Mouse (Mus musculus): Measurements from ENCODE around the gene Kif26b.
A peak's percentile ranks its signal among the peaks of the same experiment; 100 is the strongest.

Gene Kif26b

DNA sequence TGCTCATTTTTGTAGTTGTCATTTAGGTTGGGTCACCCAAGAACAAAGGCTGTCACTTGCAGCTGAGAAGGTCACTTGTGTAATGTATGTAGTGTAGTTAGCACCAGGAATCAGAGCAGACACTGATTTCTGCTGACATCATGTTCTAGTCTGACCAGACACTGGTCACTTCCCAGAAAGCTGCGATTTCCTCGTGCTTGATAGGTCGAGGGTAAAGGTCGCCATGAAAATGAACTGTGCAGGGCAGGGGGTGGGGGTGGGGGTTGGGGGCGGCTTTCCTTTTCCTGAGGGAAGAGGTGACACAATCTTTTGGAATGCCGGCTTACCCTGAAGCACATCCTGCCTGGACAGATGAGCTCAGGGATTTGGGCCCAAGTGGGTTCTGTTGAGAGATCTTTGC, 68.8 kb downstream of the Kif26b start:
- no peak for DNase-seq

DNA sequence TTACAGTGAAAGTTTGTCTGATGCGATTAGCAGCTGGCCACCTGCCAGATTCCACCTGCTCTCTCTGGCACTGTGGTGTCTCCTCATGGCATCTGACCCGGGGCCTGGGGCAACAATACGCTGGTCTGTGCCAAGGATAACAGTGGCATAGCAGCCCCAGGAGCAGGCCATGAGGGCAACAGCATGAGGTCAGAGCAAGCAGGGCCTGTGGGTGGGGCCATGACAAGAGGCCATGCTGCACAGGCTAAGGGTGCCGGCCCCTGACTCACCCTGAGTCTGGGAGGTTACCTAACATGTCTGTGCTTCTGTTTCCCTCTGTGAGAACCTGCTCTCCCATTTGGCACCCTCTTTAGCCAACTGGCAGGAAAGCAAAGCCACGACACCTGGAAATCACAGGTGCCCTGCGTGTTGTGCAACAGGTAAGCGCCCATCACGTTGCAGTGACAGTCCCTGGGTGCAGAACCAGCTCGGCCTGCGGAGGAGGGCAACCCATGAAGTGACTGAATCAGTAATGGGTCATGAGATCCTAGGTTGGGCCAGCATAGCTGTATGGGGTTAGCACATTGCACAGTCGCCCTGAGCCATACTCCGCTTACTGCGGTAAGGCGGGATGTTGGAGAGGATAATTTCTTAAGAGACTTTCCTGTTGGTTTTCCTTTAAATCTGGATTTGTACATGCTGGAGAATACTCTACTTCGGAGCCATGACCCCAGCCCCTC, 72.1 kb downstream of the Kif26b start:
- DNase-seq, result peak; percentile 49

GRCm38 (mm10) chr1:178609151-178609775, 80.3 kb downstream of the Kif26b start:
- DNase-seq, result no peak

GRCm38 (mm10) chr1:178611512-178611911, 82.6 kb downstream of the Kif26b start:
- DNase-seq, result no peak

- no peak for DNase-seq
Observed at GRCm38 (mm10) chr1:178621301-178621700, 92.4 kb downstream of the Kif26b start.

DNA sequence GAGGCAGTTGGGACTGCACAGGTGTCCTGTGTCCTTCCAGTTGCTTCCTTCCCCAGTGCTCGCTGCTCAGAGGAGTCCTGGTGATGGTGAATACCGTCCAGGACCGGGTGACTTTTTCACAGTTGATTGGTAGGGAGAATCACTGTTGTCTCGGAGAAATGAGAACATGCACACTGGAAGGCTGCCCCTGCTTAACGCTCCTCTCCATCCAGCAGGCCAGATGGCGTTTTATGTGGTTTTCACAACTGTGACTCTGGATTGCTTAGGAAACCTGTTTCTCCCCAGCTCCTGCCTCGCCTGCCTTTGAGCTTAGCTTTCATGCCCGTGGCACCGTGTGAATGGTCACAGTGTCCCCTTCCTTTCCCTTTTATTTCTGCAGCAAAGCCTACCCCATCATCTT, 95.0 kb downstream of the Kif26b start:
- no peak for DNase-seq

DNA sequence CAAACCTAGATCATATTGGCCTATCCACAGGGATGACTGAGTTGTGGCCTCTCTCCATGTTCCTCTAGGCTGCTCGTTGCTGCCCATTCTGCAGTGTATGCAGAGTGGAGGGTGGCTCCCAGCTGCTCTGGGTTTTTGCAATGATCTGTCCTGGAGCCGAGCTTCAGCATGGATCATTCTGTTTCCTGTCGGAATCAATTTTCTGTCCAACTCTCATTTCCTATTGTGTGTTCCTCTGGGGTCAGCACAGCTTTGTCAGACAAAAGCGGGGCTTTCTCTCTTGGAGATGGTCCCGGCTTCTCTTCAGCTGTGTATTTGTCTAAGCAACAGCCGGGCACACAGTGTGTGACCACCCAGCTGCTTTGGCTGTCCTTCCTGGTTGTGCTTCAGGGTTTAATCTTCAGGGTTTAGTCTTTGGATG, 98.0 kb downstream of the Kif26b start:
- DNase-seq, result no peak

DNA sequence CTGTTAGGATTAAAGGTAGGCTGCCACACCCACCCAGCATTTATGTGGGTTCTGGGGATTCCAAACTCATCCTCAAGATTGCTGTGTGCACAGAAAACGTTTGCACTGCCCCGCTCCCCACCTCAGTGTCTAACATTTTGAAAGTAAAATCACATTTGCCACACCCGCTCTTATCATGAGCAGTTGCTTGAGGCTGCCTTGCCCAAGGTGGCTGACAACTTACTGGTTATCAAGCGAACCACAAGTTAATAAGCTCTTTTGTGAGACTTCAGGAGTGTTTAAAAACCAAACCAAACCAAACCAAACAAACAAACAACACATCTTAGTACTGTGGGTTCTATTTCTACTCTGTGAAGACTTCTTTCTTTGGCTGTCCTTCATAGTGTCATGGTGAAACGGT, 101.1 kb downstream of the Kif26b start:
- DNase-seq, result no peak

GRCm38 (mm10) chr1:178631863-178632262, 102.9 kb downstream of the Kif26b start:
- peak; percentile 19 for DNase-seq

GRCm38 (mm10) chr1:178634359-178635085, 105.6 kb downstream of the Kif26b start:
- no peak for DNase-seq

DNA sequence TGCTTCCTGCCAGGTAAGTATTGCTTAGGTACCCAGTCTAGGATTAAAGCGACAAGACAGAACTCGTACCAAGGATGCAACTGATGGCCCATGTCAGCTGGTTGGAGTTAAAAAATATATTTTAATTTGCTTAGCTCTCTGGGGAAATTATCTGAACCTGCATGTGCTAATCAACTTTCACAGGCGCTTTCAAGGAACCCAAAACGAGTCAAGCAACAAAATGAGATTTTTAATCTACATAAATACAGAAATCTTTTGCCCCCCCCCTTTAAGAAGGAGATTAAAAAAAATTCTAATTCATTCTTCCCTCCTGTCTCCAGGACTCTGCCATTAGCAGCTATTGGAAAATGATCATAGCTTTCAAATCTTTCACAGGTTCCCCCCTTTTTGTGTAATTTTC, 106.5 kb downstream of the Kif26b start:
- no peak for DNase-seq

GRCm38 (mm10) chr1:178637293-178637692, 108.4 kb downstream of the Kif26b start:
- DNase-seq, result no peak

DNA sequence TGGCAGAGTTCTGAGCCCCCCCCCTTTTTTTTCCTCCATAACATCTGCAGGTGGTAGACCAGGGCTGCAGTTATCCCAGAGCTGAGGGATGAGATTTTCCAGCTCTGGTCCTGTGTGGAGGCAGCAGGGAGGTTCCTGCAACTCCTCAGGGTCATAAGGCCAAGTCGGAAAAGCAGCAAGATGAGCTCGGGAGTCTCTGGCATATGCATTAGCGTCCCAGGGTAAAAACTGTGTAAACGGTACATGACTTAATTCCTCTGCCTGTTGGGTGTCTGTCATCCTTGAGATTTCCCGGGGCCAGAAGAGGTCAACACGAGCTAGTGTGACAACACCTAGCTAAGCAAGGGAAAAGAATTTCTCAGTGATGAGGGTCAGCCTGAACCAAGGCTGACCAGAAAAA, 111.0 kb downstream of the Kif26b start:
- DNase-seq, result no peak

GRCm38 (mm10) chr1:178640719-178641455, 112.0 kb downstream of the Kif26b start:
- DNase-seq, result peak; percentile 39

- no peak for DNase-seq
Observed at GRCm38 (mm10) chr1:178641788-178642187, 112.9 kb downstream of the Kif26b start.

- no peak for DNase-seq
Observed at GRCm38 (mm10) chr1:178644954-178645353, 116.0 kb downstream of the Kif26b start.

DNA sequence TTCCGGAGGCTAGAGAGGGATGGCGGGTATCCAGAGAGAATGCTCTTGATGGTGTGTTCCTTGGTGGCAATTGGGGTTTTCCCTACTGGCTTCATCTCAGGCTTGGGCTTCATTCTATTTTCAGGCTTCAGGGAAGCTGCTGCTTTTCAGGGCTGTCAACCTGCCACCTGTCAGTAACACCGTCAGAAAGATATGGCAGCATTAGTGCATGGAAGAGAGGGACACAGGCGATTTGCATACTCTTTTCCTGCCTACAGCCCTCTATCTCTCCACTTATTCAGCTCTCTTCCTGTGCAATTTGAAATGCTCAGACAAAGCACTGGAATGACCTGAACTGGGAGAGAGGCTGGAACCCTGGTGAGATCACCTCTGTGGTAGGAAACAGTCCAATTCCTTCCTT, 117.7 kb downstream of the Kif26b start:
- no peak for DNase-seq

DNA sequence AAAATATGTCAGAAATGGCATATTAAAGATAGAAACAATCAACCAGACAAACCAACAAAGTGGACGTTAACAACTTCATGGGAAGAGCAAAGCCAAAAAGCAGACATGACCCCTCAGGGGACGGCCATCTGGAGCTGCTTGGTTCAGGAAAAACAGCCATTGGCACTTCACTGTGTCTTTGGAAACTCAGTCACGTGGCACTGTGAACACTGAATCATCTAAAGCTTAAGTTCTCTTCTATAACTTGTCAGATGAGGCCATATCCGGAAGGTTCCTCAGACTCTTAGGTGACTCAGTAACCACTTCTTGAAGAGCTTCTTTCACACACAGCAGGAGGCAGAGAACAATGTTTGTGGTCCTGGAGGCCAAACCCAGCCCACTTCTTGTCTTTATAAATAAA, 126.6 kb downstream of the Kif26b start:
- no peak for DNase-seq

GRCm38 (mm10) chr1:178661035-178661434, 132.1 kb downstream of the Kif26b start:
- DNase-seq, result no peak

GRCm38 (mm10) chr1:178661556-178661955, 132.6 kb downstream of the Kif26b start:
- DNase-seq, result no peak

GRCm38 (mm10) chr1:178663539-178663938, 134.6 kb downstream of the Kif26b start:
- DNase-seq, result no peak

- DNase-seq, result no peak
Observed at GRCm38 (mm10) chr1:178664271-178664969, 135.5 kb downstream of the Kif26b start.

DNA sequence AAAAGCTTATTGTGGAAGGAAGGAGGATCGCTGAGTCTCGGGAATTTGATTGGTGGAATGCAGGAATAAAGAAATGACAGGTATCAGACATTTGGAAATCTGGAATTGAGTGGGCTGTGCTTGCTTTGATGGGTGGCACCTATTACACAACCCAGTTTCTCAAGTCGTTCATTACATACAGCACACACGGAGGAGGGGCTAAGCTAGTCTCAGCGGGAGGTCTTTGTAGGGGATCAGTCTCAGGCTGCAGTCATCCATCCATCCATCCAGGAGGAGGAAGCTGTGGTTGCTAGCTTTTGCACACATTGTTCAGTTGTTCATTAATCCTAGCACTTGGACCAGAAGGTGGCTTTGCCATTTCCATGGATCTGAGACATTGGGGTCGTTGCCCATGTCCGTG, 137.6 kb downstream of the Kif26b start:
- DNase-seq, result no peak
